Comparison of ENCODE assay signal across 18 mouse cellular contexts in the genomic region with DNA sequence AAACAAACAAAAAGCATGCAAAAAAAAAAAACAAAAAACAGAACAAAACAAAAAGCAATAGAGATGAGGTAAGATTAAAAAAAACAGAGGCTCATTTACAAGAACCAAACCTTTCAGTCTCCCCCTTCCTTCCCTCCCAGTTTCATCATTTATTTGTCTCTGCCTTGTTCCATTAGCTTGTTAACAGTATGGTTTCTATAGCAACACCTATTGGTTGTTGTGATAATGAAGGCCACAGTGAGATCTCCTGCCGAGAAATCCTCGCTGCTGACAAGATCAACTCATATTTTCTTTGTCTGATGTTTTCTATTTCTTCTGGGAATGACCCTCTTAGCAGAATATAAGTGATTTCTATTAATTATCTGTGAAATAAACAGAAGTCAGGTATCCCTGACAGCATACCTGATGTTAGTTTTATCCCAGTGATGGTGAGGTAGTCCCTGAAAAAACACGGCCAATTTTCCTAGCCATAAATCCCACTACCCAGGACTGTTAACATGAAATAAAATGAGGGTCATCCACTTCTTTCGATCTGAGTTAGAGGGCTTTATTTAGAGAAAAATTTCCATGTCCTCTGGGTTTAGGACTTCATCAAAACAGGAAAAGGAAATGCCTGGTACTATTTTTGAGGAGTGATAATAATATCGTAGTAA.
DNase-seq lines count a peak whose midpoint lies in the region; ATAC-seq lines count a peak whose summit lies in the region.
"Had no signal": no experiment of that assay in that cellular context is flagged by ENCODE, and none has a peak within 500 bp of the region (broad histone marks: within the 10 kb centered on the region; RNA-seq: fewer than 3 reads in every experiment).

No protein-coding gene starts in this region.

- no peak overlapping the region for H3K4me2 ChIP-seq in hindbrain, embryonic 11.5 days (replicated peaks; ENCODE audit: low read depth, low read length)
- H3K4me2 ChIP-seq in forebrain, embryonic 15.5 days (replicated peaks) = no peak overlapping the region
- peak overlapping the region; percentile 23 for H3K4me2 ChIP-seq in midbrain, embryonic 14.5 days (ENCODE audit: low read length)
- H3K4me2 ChIP-seq: heart, embryonic 12.5 days; intestine, embryonic 15.5 days; liver, embryonic 11.5 days had no signal

- DNase-seq in hindbrain, embryonic 11.5 days (ENCODE audit: low spot score) = no peak
- no peak for DNase-seq in hindbrain, embryonic 10.5 days (ENCODE audit: low spot score)
- peak; percentile 66 for DNase-seq in midbrain, embryonic 14.5 days
- DNase-seq in retina, embryonic 14.5 days (ENCODE audit: low spot score) = peak; percentile 37
- no peak for DNase-seq in heart, postnatal 4 days
- no peak for DNase-seq in cerebellum, postnatal 10 days
- DNase-seq: adrenal gland, postnatal 36 days; cerebellum, adult 9-10 months; kidney, postnatal 36 days; lung, adult 2 months; thymus, postnatal 4 days had no signal

- no peak overlapping the region for H3K27ac ChIP-seq in hindbrain, embryonic 11.5 days (ENCODE audit: low read depth, low read length)
- H3K27ac ChIP-seq in hindbrain, embryonic 10.5 days = no peak overlapping the region
- H3K27ac ChIP-seq in forebrain, embryonic 15.5 days (replicated peaks) = no peak overlapping the region
- 0 out of 2 replicates have a peak overlapping the region, but pooled peaks have one; percentile 27 for H3K27ac ChIP-seq in midbrain, embryonic 14.5 days (replicated peaks; ENCODE audit: low read depth, low read length)
- H3K27ac ChIP-seq: intestine, embryonic 15.5 days had no signal

- no peaks in the 10 kb centered on the region for H3K36me3 ChIP-seq in hindbrain, embryonic 11.5 days (ENCODE audit: control insufficient read depth, insufficient read depth, low read length)
- H3K36me3 ChIP-seq in hindbrain, embryonic 10.5 days = no peaks in the 10 kb centered on the region
- H3K36me3 ChIP-seq in forebrain, embryonic 15.5 days = no peaks in the 10 kb centered on the region
- H3K36me3 ChIP-seq in midbrain, embryonic 14.5 days (ENCODE audit: control insufficient read depth, insufficient read depth, low read length) = no peaks in the 10 kb centered on the region
- H3K36me3 ChIP-seq: heart, embryonic 12.5 days; intestine, embryonic 15.5 days had no signal

- ATAC-seq in hindbrain, embryonic 11.5 days (ENCODE audit: low FRiP score) = peak; percentile 71; the same call in 1 of the 2 replicates
- 0 out of 2 replicates have a peak, but pooled peaks have one; percentile 41 for ATAC-seq in forebrain, embryonic 15.5 days (replicated peaks)
- ATAC-seq in midbrain, embryonic 14.5 days (ENCODE audit: low FRiP score, low TSS enrichment) = no peak
- ATAC-seq: intestine, embryonic 15.5 days had no signal

- no peaks in the 10 kb centered on the region for H3K4me1 ChIP-seq in hindbrain, embryonic 11.5 days (replicated peaks; ENCODE audit: control insufficient read depth, insufficient read depth, low read length)
- no peaks in the 10 kb centered on the region for H3K4me1 ChIP-seq in hindbrain, embryonic 10.5 days (replicated peaks)
- no peaks in the 10 kb centered on the region for H3K4me1 ChIP-seq in forebrain, embryonic 15.5 days
- H3K4me1 ChIP-seq in midbrain, embryonic 14.5 days (ENCODE audit: control insufficient read depth, insufficient read depth, low read length) = 0 out of 2 replicates have a peak, but pooled peaks cover 4% of the 10 kb centered on the region
- H3K4me1 ChIP-seq: heart, embryonic 12.5 days; intestine, embryonic 15.5 days; megakaryocyte, embryonic 14.5 days had no signal

- H3K9ac ChIP-seq in hindbrain, embryonic 11.5 days (ENCODE audit: low read depth, low read length) = no peak overlapping the region
- no peak overlapping the region for H3K9ac ChIP-seq in forebrain, embryonic 15.5 days (replicated peaks)
- H3K9ac ChIP-seq in midbrain, embryonic 14.5 days (replicated peaks; ENCODE audit: low read length) = no peak overlapping the region; the same call in 1 of the 2 replicates
- H3K9ac ChIP-seq: heart, embryonic 12.5 days; intestine, embryonic 15.5 days had no signal

- 57% methylated on average over 5 of the region's 5 CpGs for WGBS in hindbrain, embryonic 11.5 days
- WGBS in hindbrain, embryonic 10.5 days = 57% methylated on average over 5 of the region's 5 CpGs
- WGBS in forebrain, embryonic 15.5 days = 37% methylated on average over 5 of the region's 5 CpGs
- 38% methylated on average over 5 of the region's 5 CpGs for WGBS in midbrain, embryonic 14.5 days

- no peak overlapping the region for H3K4me3 ChIP-seq in hindbrain, embryonic 11.5 days (ENCODE audit: low read depth, low read length)
- no peak overlapping the region for H3K4me3 ChIP-seq in hindbrain, embryonic 10.5 days
- no peak overlapping the region for H3K4me3 ChIP-seq in forebrain, embryonic 15.5 days
- no peak overlapping the region for H3K4me3 ChIP-seq in midbrain, embryonic 14.5 days (replicated peaks; ENCODE audit: low read depth, low read length)
- H3K4me3 ChIP-seq: heart, embryonic 12.5 days; intestine, embryonic 15.5 days; megakaryocyte, embryonic 14.5 days; myocyte had no signal

- H3K9me3 ChIP-seq in hindbrain, embryonic 11.5 days (ENCODE audit: control insufficient read depth, low read length) = no peaks in the 10 kb centered on the region
- no peaks in the 10 kb centered on the region for H3K9me3 ChIP-seq in hindbrain, embryonic 10.5 days
- H3K9me3 ChIP-seq in forebrain, embryonic 15.5 days = no peaks in the 10 kb centered on the region
- H3K9me3 ChIP-seq in midbrain, embryonic 14.5 days (ENCODE audit: control insufficient read depth, low read length) = no peaks in the 10 kb centered on the region
- H3K9me3 ChIP-seq: heart, embryonic 12.5 days; intestine, embryonic 15.5 days; megakaryocyte, embryonic 14.5 days had no signal

- H3K27me3 ChIP-seq in hindbrain, embryonic 11.5 days (ENCODE audit: control insufficient read depth, insufficient read depth, low read length) = no peaks in the 10 kb centered on the region
- no peaks in the 10 kb centered on the region for H3K27me3 ChIP-seq in hindbrain, embryonic 10.5 days (ENCODE audit: insufficient read depth, poor library complexity, severe bottlenecking)
- no peaks in the 10 kb centered on the region for H3K27me3 ChIP-seq in forebrain, embryonic 15.5 days
- H3K27me3 ChIP-seq in midbrain, embryonic 14.5 days (ENCODE audit: control insufficient read depth, insufficient read depth, low read length) = no peaks in the 10 kb centered on the region
- H3K27me3 ChIP-seq: CH12.LX; heart, embryonic 12.5 days; intestine, embryonic 15.5 days; megakaryocyte, embryonic 14.5 days had no signal

Comparison
In these comparisons a context has a peak if more than half of its experiments do, and no peak if none do; other contexts are left out.
1. DNase-seq: peak in midbrain, embryonic 14.5 days (single experiment) and retina, embryonic 14.5 days (single experiment); none in hindbrain, embryonic 11.5 days (single experiment), hindbrain, embryonic 10.5 days (single experiment), heart, postnatal 4 days (single experiment) and cerebellum, postnatal 10 days (0 of 2).